Mouse (Mus musculus) erythroblast, adult 5-6 weeks (primary cell): ENCODE data around the gene Ankrd34b. TPM values are rescaled to one million over a fixed set of nuclear protein-coding genes. Genes with fewer than 3 reads are reported as not detected.

ENCODE experiments used
- ATAC-seq: replicated peaks from 2 replicates; pipeline ENCODE4 v1.8.0; 2016; ENCODE audit warnings: moderate number of reproducible peaks, mild to moderate bottlenecking, moderate TSS enrichment, inconsistent platforms; ENCODE audit not compliant: poor library complexity, low FRiP score, severe bottlenecking
- total RNA-seq, 2 experiments: library from RNA; stranded (forward) in 1 of 2; stranded (reverse) in 1 of 2; fragments of 150-400 nt in 1 of 2; fragments of 200-764, 138-1000 nt in 1 of 2; gene quantifications; 2 replicates each; pipeline versions ENCODE4 v1.2.3 to v1.2.4; 2015 to 2017; ENCODE audit warnings: low replicate concordance in 2 of 2

The Ankrd34b gene
- total RNA-seq, 2 experiments from 2014 or later, result not detected

GRCm38 (mm10) chr13:92490817-92491216, 65.1 kb downstream of the Ankrd34b start:
- ATAC-seq, result no peak

Other genes with a start within 250 kb of the Ankrd34b start
- gene Gm20379, start 119.9 kb upstream of the Ankrd34b start, total RNA-seq (2015; ENCODE audit: low replicate concordance), result not detected in 2 replicates
- not detected in 2 replicates for gene Gm20379, start 119.9 kb upstream of the Ankrd34b start, total RNA-seq (2017; ENCODE audit: low replicate concordance)
- 6.1 and 8.8 TPM in 2 replicates for gene Dhfr, start 71.2 kb upstream of the Ankrd34b start, total RNA-seq (2015; ENCODE audit: low replicate concordance)
- 7.1 TPM in 2 replicates for gene Dhfr, start 71.2 kb upstream of the Ankrd34b start, total RNA-seq (2017; ENCODE audit: low replicate concordance)
- 8.5 and 11.3 TPM in 2 replicates for gene Msh3, start 70.9 kb upstream of the Ankrd34b start, total RNA-seq (2015; ENCODE audit: low replicate concordance)
- 12.7 and 19.8 TPM in 2 replicates for gene Msh3, start 70.9 kb upstream of the Ankrd34b start, total RNA-seq (2017; ENCODE audit: low replicate concordance)
- 2.5 TPM in 1 of 2 replicates, not detected in the other for gene Fam151b, start 58.1 kb downstream of the Ankrd34b start, total RNA-seq (2015; ENCODE audit: low replicate concordance)
- gene Fam151b, start 58.1 kb downstream of the Ankrd34b start, total RNA-seq (2017; ENCODE audit: low replicate concordance), result 0.85 and 4.2 TPM in 2 replicates
- gene Zfyve16, start 105.0 kb downstream of the Ankrd34b start, total RNA-seq (2015; ENCODE audit: low replicate concordance), result 0.96 and 5.0 TPM in 2 replicates
- gene Zfyve16, start 105.0 kb downstream of the Ankrd34b start, total RNA-seq (2017; ENCODE audit: low replicate concordance), result 3.2 and 4.6 TPM in 2 replicates
- gene Spz1, start 150.3 kb downstream of the Ankrd34b start, total RNA-seq (2015; ENCODE audit: low replicate concordance), result not detected in 2 replicates
- gene Spz1, start 150.3 kb downstream of the Ankrd34b start, total RNA-seq (2017; ENCODE audit: low replicate concordance), result not detected in 2 replicates
- 34.7 and 41.3 TPM in 2 replicates for gene Serinc5, start 185.2 kb downstream of the Ankrd34b start, total RNA-seq (2015; ENCODE audit: low replicate concordance)
- gene Serinc5, start 185.2 kb downstream of the Ankrd34b start, total RNA-seq (2017; ENCODE audit: low replicate concordance), result 42.4 and 50.7 TPM in 2 replicates